Mouse (Mus musculus): ENCODE results near the gene Platr17. TPM values are rescaled to one million over a fixed set of nuclear protein-coding genes. Genes with fewer than 3 reads are reported as not detected.
A peak's percentile ranks its signal among the peaks of the same experiment; 100 is the strongest.
"Not testable (repeated sequence)": the region's sequence is repeated elsewhere in the genome, so short reads cannot be mapped to it uniquely, and the experiment has no call there.

Gene Platr17
- polyA plus RNA-seq, 1 experiment from 2014 or later = 0.55 TPM

DNA sequence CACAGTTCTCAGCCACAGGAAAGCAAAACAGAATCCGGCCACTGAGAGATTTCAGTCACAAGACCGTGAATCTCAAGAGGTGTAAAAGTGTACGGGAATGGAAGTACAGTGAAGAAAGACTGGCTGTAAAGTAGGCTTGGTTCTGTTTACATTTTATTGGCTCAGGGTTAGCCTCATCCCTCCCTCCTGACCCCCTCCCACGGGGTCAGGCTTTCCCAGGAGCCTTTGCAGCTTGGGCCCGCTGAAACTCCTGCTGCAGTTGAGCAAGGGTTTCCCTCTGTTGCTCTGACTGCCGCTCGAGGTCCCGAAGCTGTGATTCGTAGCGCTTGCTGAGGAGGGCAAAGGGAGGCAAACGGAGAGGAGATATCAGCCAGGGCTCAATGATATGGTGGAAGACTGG, 33.8 kb downstream of the Platr17 start:
- H3K27ac ChIP-seq = no peak overlapping the region
- no peak for ATAC-seq (ENCODE audit: low FRiP score, low read depth)
- H3K9me3 ChIP-seq = no peaks in the 10 kb centered on the region
- H3K4me3 ChIP-seq = peak overlapping the region; percentile 84
- H3K4me2 ChIP-seq (replicated peaks) = peak overlapping the region; percentile 98
- H3K9ac ChIP-seq = no peak overlapping the region
- H3K4me1 ChIP-seq = peaks cover 21% of the 10 kb centered on the region
- WGBS = 81% methylated on average over 11 of the region's 11 CpGs
- H3K36me3 ChIP-seq = peaks cover 64% of the 10 kb centered on the region
- no peaks in the 10 kb centered on the region for H3K27me3 ChIP-seq

GRCm38 (mm10) chr17:33940206-33940805, 35.4 kb downstream of the Platr17 start, which contains the start of the genes Pfdn6 and Wdr46:
Pfdn6 (minus strand) TSS chr17:33940343.
Wdr46 (plus strand) TSS chr17:33940660.
- Histone ChIP-seq H3K9ac (peak within 1 kb of the TSS; percentile 87), H3K4me2 (replicated peaks) (peak within 1 kb of the TSS; percentile 98), H3K9me3 (no peaks in the 10 kb centered on the region), H3K27ac (no peak within 1 kb of the TSS), H3K4me1 (peaks cover 21% of the 10 kb centered on the region), H3K27me3 (no peaks in the 10 kb centered on the region), H3K36me3 (peaks cover 63% of the 10 kb centered on the region), H3K4me3 (peak within 1 kb of the TSS; percentile 84)
- ATAC-seq (ENCODE audit: low FRiP score, low read depth) = peak; percentile 93
- under 1% methylated on average over 36 of the region's 36 CpGs for WGBS

DNA sequence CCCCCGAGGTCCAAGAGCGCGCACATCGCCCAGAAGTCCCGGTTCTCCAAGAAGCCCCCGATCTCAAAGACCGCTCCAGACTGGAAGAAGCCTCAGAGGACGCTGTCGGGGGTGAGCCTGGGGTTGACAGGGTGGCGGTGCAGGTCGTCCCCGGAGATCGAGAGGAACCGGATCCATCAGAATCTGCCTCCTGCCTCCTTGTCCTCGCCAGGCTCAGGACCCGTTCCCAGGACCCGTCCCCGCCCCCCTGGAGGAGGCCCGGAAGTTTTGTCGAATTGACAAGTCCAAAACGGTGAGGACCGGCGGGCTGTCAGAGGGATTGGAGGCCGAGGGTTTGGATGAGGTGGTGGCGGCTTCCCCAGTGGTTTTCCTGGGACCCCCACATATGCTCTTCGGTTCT, 36.0 kb downstream of the Platr17 start:
- peak overlapping the region; percentile 87 for H3K9ac ChIP-seq
- WGBS = 4% methylated on average over 26 of the region's 26 CpGs
- peak; percentile 17; the same call in 1 of the 2 replicates for ATAC-seq (ENCODE audit: low FRiP score, low read depth)
- H3K9me3 ChIP-seq = no peaks in the 10 kb centered on the region
- peak overlapping the region; percentile 84 for H3K4me3 ChIP-seq
- H3K4me1 ChIP-seq = peaks cover 21% of the 10 kb centered on the region
- no peak overlapping the region for H3K27ac ChIP-seq
- no peaks in the 10 kb centered on the region for H3K27me3 ChIP-seq
- H3K4me2 ChIP-seq (replicated peaks) = peak overlapping the region; percentile 98
- peaks cover 63% of the 10 kb centered on the region for H3K36me3 ChIP-seq

DNA sequence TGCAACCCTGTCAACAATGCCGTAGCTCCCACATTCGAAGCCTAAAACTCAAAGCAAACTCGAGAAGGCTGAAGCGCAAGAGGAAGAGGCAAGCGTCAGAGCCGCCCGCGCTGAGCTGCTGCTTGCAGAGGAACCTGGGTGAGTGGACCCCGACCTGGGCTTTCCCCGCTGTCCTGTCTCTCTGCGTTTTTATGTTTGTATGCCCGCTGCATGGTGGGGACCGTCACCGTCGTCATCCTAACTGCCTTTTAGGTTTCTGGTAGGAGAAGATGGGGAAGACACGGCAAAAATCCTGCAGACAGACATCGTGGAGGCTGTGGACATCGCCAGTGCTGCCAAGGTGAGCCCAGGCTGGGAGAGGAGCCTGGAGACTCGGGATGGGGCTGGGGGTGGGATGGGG, 36.4 kb downstream of the Platr17 start:
- WGBS = 57% methylated on average over 19 of the region's 19 CpGs
- Histone ChIP-seq H3K4me2 (replicated peaks) (peak overlapping the region; percentile 98), H3K4me1 (peaks cover 21% of the 10 kb centered on the region), H3K27ac (no peak overlapping the region), H3K9me3 (no peaks in the 10 kb centered on the region), H3K36me3 (peaks cover 63% of the 10 kb centered on the region), H3K9ac (peak overlapping the region; percentile 87), H3K27me3 (no peaks in the 10 kb centered on the region), H3K4me3 (peak overlapping the region; percentile 84)
- no peak for ATAC-seq (ENCODE audit: low FRiP score, low read depth)

DNA sequence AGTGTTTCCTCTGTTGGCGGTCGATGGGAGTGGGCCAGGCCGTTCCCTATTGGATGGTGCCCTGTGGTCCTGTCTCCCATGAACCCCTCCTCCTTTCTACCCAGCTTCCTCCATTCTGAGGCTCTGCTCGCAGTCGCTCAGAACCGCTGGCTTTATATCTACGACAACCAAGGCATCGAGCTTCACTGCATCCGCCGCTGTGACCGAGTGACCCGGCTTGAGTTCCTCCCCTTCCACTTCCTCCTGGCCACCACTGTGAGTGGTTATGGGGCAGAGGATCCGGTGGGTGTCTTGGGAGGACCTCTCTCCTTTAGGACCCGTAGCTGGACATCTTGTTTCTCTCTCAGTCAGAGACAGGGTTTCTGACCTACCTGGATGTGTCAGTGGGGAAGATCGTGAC, 38.5 kb downstream of the Platr17 start:
- no peak overlapping the region for H3K9ac ChIP-seq
- H3K27ac ChIP-seq = no peak overlapping the region
- ATAC-seq (ENCODE audit: low FRiP score, low read depth) = no peak
- H3K27me3 ChIP-seq = no peaks in the 10 kb centered on the region
- 94% methylated on average over 15 of the region's 15 CpGs for WGBS
- H3K4me3 ChIP-seq = no peak overlapping the region
- H3K9me3 ChIP-seq = no peaks in the 10 kb centered on the region
- H3K4me1 ChIP-seq = peaks cover 21% of the 10 kb centered on the region
- H3K36me3 ChIP-seq = peaks cover 65% of the 10 kb centered on the region
- no peak overlapping the region for H3K4me2 ChIP-seq (replicated peaks)

GRCm38 (mm10) chr17:33947430-33948089, 42.6 kb downstream of the Platr17 start:
- no peak overlapping the region for H3K4me3 ChIP-seq
- ATAC-seq (ENCODE audit: low FRiP score, low read depth) = no peak
- H3K4me2 ChIP-seq (replicated peaks) = no peak overlapping the region
- H3K9me3 ChIP-seq = no peaks in the 10 kb centered on the region
- peaks cover 30% of the 10 kb centered on the region for H3K4me1 ChIP-seq
- H3K27ac ChIP-seq = no peak overlapping the region
- H3K9ac ChIP-seq = no peak overlapping the region
- no peaks in the 10 kb centered on the region for H3K27me3 ChIP-seq
- 89% methylated on average over 10 of the region's 10 CpGs for WGBS
- H3K36me3 ChIP-seq = peaks cover 84% of the 10 kb centered on the region

- Histone ChIP-seq H3K36me3 (peaks cover 84% of the 10 kb centered on the region), H3K27me3 (no peaks in the 10 kb centered on the region), H3K4me2 (replicated peaks) (no peak overlapping the region), H3K9me3 (no peaks in the 10 kb centered on the region), H3K27ac (no peak overlapping the region), H3K9ac (no peak overlapping the region), H3K4me1 (peaks cover 37% of the 10 kb centered on the region), H3K4me3 (no peak overlapping the region)
- no peak for ATAC-seq (ENCODE audit: low FRiP score, low read depth)
- 82% methylated on average over 22 of the region's 22 CpGs for WGBS
Measured at GRCm38 (mm10) chr17:33948090-33948904, 43.4 kb downstream of the Platr17 start.

- Histone ChIP-seq H3K27ac (no peak overlapping the region), H3K4me1 (peaks cover 44% of the 10 kb centered on the region), H3K9ac (no peak overlapping the region), H3K9me3 (no peaks in the 10 kb centered on the region), H3K4me3 (no peak overlapping the region), H3K4me2 (replicated peaks) (no peak overlapping the region), H3K36me3 (peaks cover 85% of the 10 kb centered on the region), H3K27me3 (no peaks in the 10 kb centered on the region)
- 88% methylated on average over 19 of the region's 19 CpGs for WGBS
- no peak for ATAC-seq (ENCODE audit: low FRiP score, low read depth)
Measured at GRCm38 (mm10) chr17:33948905-33949537, 44.1 kb downstream of the Platr17 start.

DNA sequence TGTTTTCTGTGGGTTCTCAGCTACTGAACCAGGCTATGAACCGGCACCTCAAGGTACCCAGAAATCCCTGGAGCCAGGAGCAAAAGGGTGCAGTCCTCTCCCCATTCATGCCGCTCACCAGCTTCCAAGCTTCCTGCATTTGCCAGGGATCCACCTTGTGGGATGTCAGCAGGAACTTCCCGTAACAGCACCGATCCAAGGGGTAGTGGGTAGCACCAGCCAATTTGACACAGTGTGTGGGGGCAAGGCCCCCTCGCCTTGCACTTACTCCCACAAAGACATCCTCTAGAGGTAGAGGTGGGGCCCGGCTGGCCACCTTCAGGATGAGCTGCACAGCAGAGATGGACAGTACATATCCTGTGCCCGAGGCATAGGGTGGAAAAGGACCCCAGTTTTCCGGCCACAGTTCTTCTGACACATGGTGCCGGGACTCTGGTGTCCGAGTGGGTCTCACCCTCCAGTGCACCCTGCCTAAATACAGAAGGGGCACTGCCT, 45.2 kb downstream of the Platr17 start:
- Histone ChIP-seq H3K4me1 (peaks cover 53% of the 10 kb centered on the region), H3K27ac (peak overlapping the region; percentile 96), H3K4me3 (peak overlapping the region; percentile 51), H3K27me3 (no peaks in the 10 kb centered on the region), H3K36me3 (peaks cover 81% of the 10 kb centered on the region), H3K4me2 (replicated peaks) (peak overlapping the region; percentile 92), H3K9ac (peak overlapping the region; percentile 99), H3K9me3 (no peaks in the 10 kb centered on the region)
- WGBS = 80% methylated on average over 10 of the region's 10 CpGs
- ATAC-seq (ENCODE audit: low FRiP score, low read depth) = no peak

- Histone ChIP-seq H3K4me1 (peaks cover 53% of the 10 kb centered on the region), H3K36me3 (peaks cover 70% of the 10 kb centered on the region), H3K4me3 (peak within 1 kb of the TSS; percentile 51), H3K27me3 (no peaks in the 10 kb centered on the region), H3K9ac (peak within 1 kb of the TSS; percentile 99), H3K27ac (peak within 1 kb of the TSS; percentile 96), H3K4me2 (replicated peaks) (peak within 1 kb of the TSS; percentile 92), H3K9me3 (no peaks in the 10 kb centered on the region)
- peak; percentile 77 for ATAC-seq (ENCODE audit: low FRiP score, low read depth)
- WGBS = under 1% methylated on average over 45 of the region's 45 CpGs
Measured at GRCm38 (mm10) chr17:33951021-33951946, 46.3 kb downstream of the Platr17 start, which contains the start of gene B3galt4. B3galt4 (minus strand) TSS chr17:33951488.

DNA sequence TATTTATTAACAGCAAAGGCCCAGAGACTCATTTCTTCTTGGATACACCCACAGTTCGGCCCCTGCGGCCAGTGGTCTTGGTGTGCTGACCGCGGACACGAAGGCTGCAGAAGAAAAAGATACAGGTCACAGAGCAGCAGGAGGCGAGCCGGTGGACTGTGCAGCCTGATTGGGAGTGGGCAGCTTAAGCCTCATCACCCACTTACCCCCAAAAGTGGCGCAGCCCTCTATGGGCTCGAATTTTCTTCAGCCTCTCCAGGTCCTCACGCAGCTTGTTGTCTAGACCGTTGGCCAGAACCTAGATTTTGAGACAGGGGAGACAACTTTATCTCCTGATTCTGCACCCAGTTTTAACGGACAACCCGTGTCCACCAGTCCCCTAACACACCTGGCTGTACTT, 47.1 kb downstream of the Platr17 start:
- Histone ChIP-seq H3K4me3 (peak overlapping the region; percentile 51), H3K36me3 (peaks cover 64% of the 10 kb centered on the region), H3K4me1 (peaks cover 58% of the 10 kb centered on the region), H3K4me2 (replicated peaks) (peak overlapping the region; percentile 92), H3K9ac (peak overlapping the region; percentile 99)
- H3K27ac ChIP-seq; ATAC-seq (ENCODE audit: low FRiP score, low read depth); H3K9me3 ChIP-seq; H3K27me3 ChIP-seq: not testable (repeated sequence)
- WGBS = 75% methylated on average over 13 of the region's 13 CpGs
